ENCODE assay signal across 15 mouse cellular contexts in the genomic region with DNA sequence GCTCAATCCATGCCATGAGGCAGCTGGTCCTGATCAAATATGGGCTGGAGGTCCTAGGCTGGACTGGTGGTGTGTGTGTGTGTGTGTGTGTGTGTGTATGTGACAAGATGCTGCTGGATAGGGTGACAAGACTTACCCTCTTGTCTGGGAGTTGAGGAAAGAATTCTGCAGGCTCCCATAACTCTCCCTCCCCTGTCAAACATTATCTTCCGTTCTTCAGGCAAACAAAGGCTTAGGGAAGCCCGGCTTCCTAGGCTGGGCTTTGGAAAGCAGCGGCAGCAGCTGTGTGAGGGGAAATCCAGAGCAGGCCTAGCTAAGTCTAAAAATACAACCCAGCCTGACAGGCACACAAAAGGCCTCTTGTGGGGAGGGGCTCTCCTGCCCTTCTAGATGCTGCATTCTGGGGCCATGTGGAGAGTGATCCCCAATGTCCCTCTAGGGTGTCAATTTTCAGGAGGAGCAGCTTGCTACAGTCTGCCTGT. TPM values are rescaled to one million over a fixed set of nuclear protein-coding genes. Genes with fewer than 3 reads are reported as not detected.
DNase-seq lines count a peak whose midpoint lies in the region; ATAC-seq and TF ChIP-seq lines count a peak whose summit lies in the region.
"Not testable (repeated sequence)": the region's sequence is repeated elsewhere in the genome, so short reads cannot be mapped to it uniquely, and the experiment has no call there.
"Had no signal": no experiment of that assay in that cellular context is flagged by ENCODE, and none has a peak within 500 bp of the region (broad histone marks: within the 10 kb centered on the region; RNA-seq: fewer than 3 reads in every experiment).

No protein-coding gene starts in this region.

- 0 out of 2 replicates have a peak overlapping the region, but pooled peaks have one; percentile 76 for H3K4me2 ChIP-seq in CH12.LX (ENCODE audit: insufficient read depth, low read depth, poor library complexity, severe bottlenecking)
- H3K4me2 ChIP-seq in embryonic facial prominence, embryonic 13.5 days; hindbrain, embryonic 11.5 days (replicated peaks; ENCODE audit: low read depth, low read length); limb, embryonic 13.5 days (replicated peaks): not testable (repeated sequence)

- TF ChIP-seq RAD21 in CH12.LX (IDR thresholded peaks at IDR 0.05; ENCODE audit: low read depth, low read length): not testable (repeated sequence)

- H3K9ac ChIP-seq in CH12.LX (ENCODE audit: insufficient read depth, low read depth): peak overlapping the region; percentile 61
- not testable (repeated sequence) for H3K9ac ChIP-seq in embryonic facial prominence, embryonic 13.5 days; hindbrain, embryonic 11.5 days (ENCODE audit: low read depth, low read length); limb, embryonic 13.5 days

- TF ChIP-seq EP300 in CH12.LX (IDR thresholded peaks at IDR 0.05; ENCODE audit: low read length): not testable (repeated sequence)

- dilution Hi-C loops in CH12.LX (cut with MboI; ENCODE audit: extremely low pct_ligation_motif_present, extremely low pct_unique_long_range_greater_than_20kb, low sequenced_read_pairs): not testable (repeated sequence)

- TF ChIP-seq CTCF in CH12.LX (conservative IDR thresholded peaks at IDR 0.05 in 1 of 2, IDR thresholded peaks at IDR 0.05 in 1 of 2; ENCODE audit: low read depth in 2 of 2, low read length in 2 of 2); olfactory bulb, adult 2 months (IDR thresholded peaks at IDR 0.05; ENCODE audit: insufficient read depth, low read depth, low read length): not testable (repeated sequence)

- TF ChIP-seq POLR2A in CH12.LX (IDR thresholded peaks at IDR 0.05; ENCODE audit: low read depth, low read length); olfactory bulb, adult 2 months (IDR thresholded peaks at IDR 0.05; ENCODE audit: insufficient read depth, low read depth, low read length): not testable (repeated sequence)

- DNase-seq in CH12.LX (ENCODE audit: extremely low read depth): peak; percentile 24
- DNase-seq in heart, embryonic 10.5 days (ENCODE audit: low spot score): not testable (repeated sequence)
- peak; percentile 30 for DNase-seq in hindbrain, embryonic 11.5 days (ENCODE audit: low spot score)
- DNase-seq in kidney, adult 9 months: peak; percentile 53
- DNase-seq in lung, postnatal 36 days: peak; percentile 70

- not testable (repeated sequence) for H3K9me3 ChIP-seq in CH12.LX (replicated peaks; ENCODE audit: low read length); embryonic facial prominence, embryonic 13.5 days; heart, embryonic 10.5 days; hindbrain, embryonic 11.5 days (ENCODE audit: control insufficient read depth, low read length); limb, embryonic 13.5 days

- H3K36me3 ChIP-seq in CH12.LX (replicated peaks in 1 of 2; ENCODE audit: control insufficient read depth in 1 of 2, insufficient read depth in 1 of 2, low read length in 1 of 2); embryonic facial prominence, embryonic 13.5 days; heart, embryonic 10.5 days; hindbrain, embryonic 11.5 days (ENCODE audit: control insufficient read depth, insufficient read depth, low read length); limb, embryonic 13.5 days: not testable (repeated sequence)

- not testable (repeated sequence) for H3K79me2 ChIP-seq in CH12.LX (replicated peaks; ENCODE audit: control insufficient read depth, extremely low read depth, insufficient read depth, poor library complexity, severe bottlenecking)

- in situ Hi-C loops in CH12.LX (cut with MboI; ENCODE audit: low pct_ligation_motif_present, low pct_unique_long_range_greater_than_20kb, low sequenced_read_pairs): loop anchor here (10.0 kb wide), 1 partner anchor 69 kb away; no protein-coding TSS in a partner anchor

- H3K27me3 ChIP-seq in CH12.LX (replicated peaks); embryonic facial prominence, embryonic 13.5 days; heart, embryonic 10.5 days (ENCODE audit: insufficient read depth, poor library complexity, severe bottlenecking); hindbrain, embryonic 11.5 days (ENCODE audit: control insufficient read depth, insufficient read depth, low read length); limb, embryonic 13.5 days: not testable (repeated sequence)

- not testable (repeated sequence) for H3K4me3 ChIP-seq in CH12.LX (replicated peaks in 1 of 3; ENCODE audit: low read depth in 2 of 3, low read length in 2 of 3, poor library complexity in 1 of 3); embryonic facial prominence, embryonic 13.5 days; heart, embryonic 10.5 days; hindbrain, embryonic 11.5 days (ENCODE audit: low read depth, low read length); limb, embryonic 13.5 days; olfactory bulb, adult 2 months (ENCODE audit: insufficient read depth, low read depth, low read length)

- 12% methylated on average over 3 of the region's 3 CpGs for WGBS in embryonic facial prominence, embryonic 13.5 days
- WGBS in heart, embryonic 10.5 days: 6% methylated on average over 3 of the region's 3 CpGs
- WGBS in hindbrain, embryonic 11.5 days: 12% methylated on average over 3 of the region's 3 CpGs
- 29% methylated on average over 3 of the region's 3 CpGs for WGBS in limb, embryonic 13.5 days
- WGBS in olfactory bulb, adult 2 months: 10% methylated on average over 3 of the region's 3 CpGs

- not testable (repeated sequence) for H3K27ac ChIP-seq in CH12.LX (ENCODE audit: insufficient read depth, low read depth)
- peak overlapping the region; percentile 51 for H3K27ac ChIP-seq in embryonic facial prominence, embryonic 13.5 days
- peak overlapping the region; percentile 74 for H3K27ac ChIP-seq in heart, embryonic 10.5 days
- H3K27ac ChIP-seq in hindbrain, embryonic 11.5 days (ENCODE audit: low read depth, low read length): peak overlapping the region; percentile 47; the same call in 1 of the 2 replicates
- H3K27ac ChIP-seq in limb, embryonic 13.5 days: 0 out of 2 replicates have a peak overlapping the region, but pooled peaks have one; percentile 33
- H3K27ac ChIP-seq in olfactory bulb, adult 2 months (ENCODE audit: insufficient read depth, low read depth, low read length): peak overlapping the region; percentile 49; the same call in 1 of the 2 replicates

- H3K4me1 ChIP-seq in CH12.LX (ENCODE audit: control insufficient read depth in 1 of 2, insufficient read depth in 2 of 2): peaks cover 8 to 41% of the 10 kb centered on the region in 2 experiments
- peaks cover 17% of the 10 kb centered on the region for H3K4me1 ChIP-seq in embryonic facial prominence, embryonic 13.5 days
- peaks cover 18% of the 10 kb centered on the region for H3K4me1 ChIP-seq in heart, embryonic 10.5 days
- not testable (repeated sequence) for H3K4me1 ChIP-seq in hindbrain, embryonic 11.5 days (replicated peaks; ENCODE audit: control insufficient read depth, insufficient read depth, low read length)
- H3K4me1 ChIP-seq in limb, embryonic 13.5 days: peaks cover 12% of the 10 kb centered on the region
- H3K4me1 ChIP-seq in olfactory bulb, adult 2 months (ENCODE audit: control insufficient read depth, insufficient read depth, low read length): peaks cover 16% of the 10 kb centered on the region

- ATAC-seq in embryonic facial prominence, embryonic 13.5 days (ENCODE audit: insufficient number of reproducible peaks, insufficient read depth, low FRiP score, low TSS enrichment, low read depth): not testable (repeated sequence)
- 0 out of 2 replicates have a peak, but pooled peaks have one; percentile 21 for ATAC-seq in hindbrain, embryonic 11.5 days (ENCODE audit: low FRiP score)
- peak; percentile 70 for ATAC-seq in limb, embryonic 13.5 days (ENCODE audit: low FRiP score, low read depth)

TF ChIP-seq in CH12.LX, 34 proteins besides CTCF, POLR2A, EP300 and RAD21:
- 0 out of 2 replicates have a peak, but pooled peaks have one; percentile 8 for TF ChIP-seq BHLHE40 (IDR thresholded peaks at IDR 0.05; ENCODE audit: low read depth, low read length)
- peak; percentile 70; the same call in 1 of the 2 replicates for TF ChIP-seq MEF2A (IDR thresholded peaks at IDR 0.05; ENCODE audit: borderline replicate concordance, low read depth, low read length)
- TF ChIP-seq TCF12 (IDR thresholded peaks at IDR 0.05; ENCODE audit: low read depth, low read length): 0 out of 2 replicates have a peak, but pooled peaks have one; percentile 27
- 0 out of 2 replicates have a peak, but pooled peaks have one; percentile 30 for TF ChIP-seq ETS1 (conservative IDR thresholded peaks at IDR 0.05; ENCODE audit: low read depth, low read length)
- TF ChIP-seq MXI1 (IDR thresholded peaks at IDR 0.05; ENCODE audit: low read depth, low read length): 0 out of 2 replicates have a peak, but pooled peaks have one; percentile 3

RNA-seq across cellular contexts. Expression of a gene that starts 9.8 kb away (rescaled TPM):
- not detected in 2 replicates for total RNA-seq in CH12.LX (2012; rRNA removed)
- total RNA-seq in CH12.LX (2014; rRNA removed): not detected in 2 replicates
- 0.23 TPM in 1 of 2 replicates, not detected in the other for polyA plus RNA-seq in CH12.LX (2012; ENCODE audit: insufficient read length, low read depth)
- polyA plus RNA-seq in embryonic facial prominence, embryonic 13.5 days (2015; fragmentation: Nextera tagmentation; extraction: Ambion mirVana): 0.18 and 0.21 TPM in 2 replicates
- polyA plus RNA-seq in heart, embryonic 10.5 days (2016; fragmentation: Nextera tagmentation; extraction: Ambion mirVana): not detected in 2 replicates
- polyA plus RNA-seq in hindbrain, embryonic 11.5 days (2014; fragmentation: Nextera tagmentation; extraction: Ambion mirVana): not detected in 2 replicates
- not detected in 2 replicates for polyA plus RNA-seq in limb, embryonic 13.5 days (2015; fragmentation: Nextera tagmentation; extraction: Ambion mirVana)
- not detected in 2 replicates for polyA plus RNA-seq in olfactory bulb, adult 2 months (2012; ENCODE audit: insufficient read depth, insufficient read length, low replicate concordance, missing spikeins)
- total RNA-seq: adrenal gland, postnatal 36 days; forebrain, postnatal 0 days; gastrocnemius, postnatal 25 days; hindbrain, postnatal 0 days; layer of hippocampus, postnatal 14 days; left cerebral cortex, postnatal 4 days had no signal
- polyA plus RNA-seq: hindbrain, postnatal 0 days; spleen, adult 2 months had no signal

RNA-seq across cellular contexts. Expression of a gene that starts 30.6 kb away (rescaled TPM):
- total RNA-seq in CH12.LX (2012; rRNA removed): 29.0 and 33.5 TPM in 2 replicates
- total RNA-seq in CH12.LX (2014; rRNA removed): 34.1 and 37.2 TPM in 2 replicates
- polyA plus RNA-seq in CH12.LX (2012; ENCODE audit: insufficient read length, low read depth): 41.8 and 51.7 TPM in 2 replicates
- polyA plus RNA-seq in embryonic facial prominence, embryonic 13.5 days (2015; fragmentation: Nextera tagmentation; extraction: Ambion mirVana): 12.0 and 12.3 TPM in 2 replicates
- 5.9 and 9.1 TPM in 2 replicates for polyA plus RNA-seq in heart, embryonic 10.5 days (2016; fragmentation: Nextera tagmentation; extraction: Ambion mirVana)
- 14.9 and 15.4 TPM in 2 replicates for polyA plus RNA-seq in hindbrain, embryonic 11.5 days (2014; fragmentation: Nextera tagmentation; extraction: Ambion mirVana)
- polyA plus RNA-seq in limb, embryonic 13.5 days (2015; fragmentation: Nextera tagmentation; extraction: Ambion mirVana): 11.0 and 11.4 TPM in 2 replicates
- 62.8 TPM in 1 of 2 replicates, not detected in the other for polyA plus RNA-seq in olfactory bulb, adult 2 months (2012; ENCODE audit: insufficient read depth, insufficient read length, low replicate concordance, missing spikeins)
